Mouse (Mus musculus) frontal cortex, postnatal 25 days (tissue): ENCODE measurements around the gene Ptprs.

Experiments used
- DNase-seq, 2 experiments: peaks; one replicate each; pipeline ENCODE4 v3.0.0; 2022; ENCODE audit warnings: low spot score in 2 of 2

Gene Ptprs

GRCm38 (mm10) chr17:56490438-56491152, 14.3 kb upstream of the Ptprs start:
- DNase-seq: no peak

GRCm38 (mm10) chr17:56488028-56488427, 11.7 kb upstream of the Ptprs start:
- DNase-seq: no peak

- no peak for DNase-seq
Measured at GRCm38 (mm10) chr17:56487441-56487888, 11.2 kb upstream of the Ptprs start.

GRCm38 (mm10) chr17:56485926-56486325, 9.6 kb upstream of the Ptprs start:
- no peak for DNase-seq

- DNase-seq: no peak
Measured at GRCm38 (mm10) chr17:56485118-56485517, 8.8 kb upstream of the Ptprs start.

- no peak for DNase-seq
Measured at GRCm38 (mm10) chr17:56482671-56483070, 6.4 kb upstream of the Ptprs start.

GRCm38 (mm10) chr17:56479358-56479757, 3.1 kb upstream of the Ptprs start:
- peak in 1 of 2 experiments; percentile 62 for DNase-seq

- no peak for DNase-seq
Measured at GRCm38 (mm10) chr17:56478191-56478611, 1.9 kb upstream of the Ptprs start.

- no peak for DNase-seq
Measured at GRCm38 (mm10) chr17:56477191-56477818, 1.0 kb upstream of the Ptprs start.

- DNase-seq: peak in 1 of 2 experiments; percentile 52
Measured at GRCm38 (mm10) chr17:56475584-56476401, 490 bp downstream of the Ptprs start.

GRCm38 (mm10) chr17:56474831-56475581, 1.3 kb downstream of the Ptprs start:
- DNase-seq: peak in 1 of 2 experiments; percentile 39

- DNase-seq: no peak
Measured at GRCm38 (mm10) chr17:56474311-56474830, 1.9 kb downstream of the Ptprs start.

GRCm38 (mm10) chr17:56473611-56473905, 2.7 kb downstream of the Ptprs start:
- DNase-seq: no peak

- DNase-seq: peak in 1 of 2 experiments; percentile 50
Measured at GRCm38 (mm10) chr17:56472733-56473610, 3.3 kb downstream of the Ptprs start.

GRCm38 (mm10) chr17:56472121-56472520, 4.2 kb downstream of the Ptprs start:
- no peak for DNase-seq

GRCm38 (mm10) chr17:56471136-56471535, 5.1 kb downstream of the Ptprs start:
- no peak for DNase-seq

GRCm38 (mm10) chr17:56470571-56470970, 5.7 kb downstream of the Ptprs start:
- no peak for DNase-seq

- no peak for DNase-seq
Measured at GRCm38 (mm10) chr17:56470001-56470436, 6.3 kb downstream of the Ptprs start.

- DNase-seq: no peak
Measured at GRCm38 (mm10) chr17:56469275-56469674, 7.0 kb downstream of the Ptprs start.

GRCm38 (mm10) chr17:56468870-56469269, 7.4 kb downstream of the Ptprs start:
- no peak for DNase-seq

GRCm38 (mm10) chr17:56468380-56468779, 7.9 kb downstream of the Ptprs start:
- no peak for DNase-seq
